Mouse (Mus musculus): ENCODE results near the gene Gm9945. TPM values are rescaled to one million over a fixed set of nuclear protein-coding genes. Genes with fewer than 3 reads are reported as not detected.
A peak's percentile ranks its signal among the peaks of the same experiment; 100 is the strongest.

Gene Gm9945
- total and polyA plus RNA-seq, 2 experiments from 2014 or later = not detected

GRCm38 (mm10) chr11:53521120-53521820 is 41.3 kb downstream of the Gm9945 start:
- ATAC-seq (ENCODE audit: insufficient read depth, low read depth) = 0 out of 2 replicates have a peak, but pooled peaks have one; percentile 9

GRCm38 (mm10) chr11:53521821-53522131 is 41.8 kb downstream of the Gm9945 start:
- H3K27ac ChIP-seq (ENCODE audit: low read depth) = peak overlapping the region; percentile 86
- TF ChIP-seq EP300 (IDR thresholded peaks at IDR 0.05; ENCODE audit: low read depth) (no peak), CTCF (IDR thresholded peaks at IDR 0.05; ENCODE audit: low read depth) (no peak)
- peak overlapping the region; percentile 82 for H3K4me3 ChIP-seq (ENCODE audit: low read depth, low read length)
- peaks cover 57% of the 10 kb centered on the region for H3K4me1 ChIP-seq (ENCODE audit: control insufficient read depth, insufficient read depth)
- H3K9me3 ChIP-seq (replicated peaks; ENCODE audit: control insufficient read depth, low read length) = no peaks in the 10 kb centered on the region
- no peak for DNase-seq (ENCODE audit: low spot score)
- ATAC-seq (ENCODE audit: insufficient read depth, low read depth) = no peak
- 45% methylated on average over 7 of the region's 7 CpGs for WGBS
- no peaks in the 10 kb centered on the region for H3K27me3 ChIP-seq (ENCODE audit: control insufficient read depth, insufficient read depth, low read length)
- no peak overlapping the region for H3K9ac ChIP-seq (replicated peaks; ENCODE audit: low read depth, low read length)
- H3K4me2 ChIP-seq (ENCODE audit: low read depth, low read length) = peak overlapping the region; percentile 80
- no peaks in the 10 kb centered on the region for H3K36me3 ChIP-seq (replicated peaks; ENCODE audit: control insufficient read depth, insufficient read depth, low read length)

More at GRCm38 (mm10) chr11:53521120-53521820, 41.3 kb downstream of the Gm9945 start:
- Histone ChIP-seq H3K4me1 (ENCODE audit: control insufficient read depth, insufficient read depth) (peaks cover 53% of the 10 kb centered on the region), H3K4me2 (ENCODE audit: low read depth, low read length) (peak overlapping the region; percentile 80), H3K9me3 (replicated peaks; ENCODE audit: control insufficient read depth, low read length) (no peaks in the 10 kb centered on the region), H3K4me3 (ENCODE audit: low read depth, low read length) (peak overlapping the region; percentile 82), H3K9ac (replicated peaks; ENCODE audit: low read depth, low read length) (peak overlapping the region; percentile 80; the same call in 1 of the 2 replicates), H3K27ac (ENCODE audit: low read depth) (peak overlapping the region; percentile 86), H3K36me3 (replicated peaks; ENCODE audit: control insufficient read depth, insufficient read depth, low read length) (no peaks in the 10 kb centered on the region), H3K27me3 (ENCODE audit: control insufficient read depth, insufficient read depth, low read length) (no peaks in the 10 kb centered on the region)
- TF ChIP-seq EP300 (IDR thresholded peaks at IDR 0.05; ENCODE audit: low read depth) (no peak), CTCF (IDR thresholded peaks at IDR 0.05; ENCODE audit: low read depth) (no peak)
- WGBS = 23% methylated on average over 16 of the region's 16 CpGs
- DNase-seq (ENCODE audit: low spot score) = no peak

GRCm38 (mm10) chr11:53522362-53522761 is 42.4 kb downstream of the Gm9945 start:
- no peak overlapping the region for H3K9ac ChIP-seq (replicated peaks; ENCODE audit: low read depth, low read length)
- no peak overlapping the region for H3K27ac ChIP-seq (ENCODE audit: low read depth)
- no peaks in the 10 kb centered on the region for H3K9me3 ChIP-seq (replicated peaks; ENCODE audit: control insufficient read depth, low read length)
- H3K4me3 ChIP-seq (ENCODE audit: low read depth, low read length) = no peak overlapping the region
- H3K27me3 ChIP-seq (ENCODE audit: control insufficient read depth, insufficient read depth, low read length) = no peaks in the 10 kb centered on the region
- H3K4me2 ChIP-seq (ENCODE audit: low read depth, low read length) = no peak overlapping the region
- H3K4me1 ChIP-seq (ENCODE audit: control insufficient read depth, insufficient read depth) = peaks cover 60% of the 10 kb centered on the region
- TF ChIP-seq EP300 (IDR thresholded peaks at IDR 0.05; ENCODE audit: low read depth) = no peak
- no peak for TF ChIP-seq CTCF (IDR thresholded peaks at IDR 0.05; ENCODE audit: low read depth)
- no peak for DNase-seq (ENCODE audit: low spot score)
- no peaks in the 10 kb centered on the region for H3K36me3 ChIP-seq (replicated peaks; ENCODE audit: control insufficient read depth, insufficient read depth, low read length)
- no peak for ATAC-seq (ENCODE audit: insufficient read depth, low read depth)
- WGBS = 85% methylated on average over 3 of the region's 3 CpGs

DNA sequence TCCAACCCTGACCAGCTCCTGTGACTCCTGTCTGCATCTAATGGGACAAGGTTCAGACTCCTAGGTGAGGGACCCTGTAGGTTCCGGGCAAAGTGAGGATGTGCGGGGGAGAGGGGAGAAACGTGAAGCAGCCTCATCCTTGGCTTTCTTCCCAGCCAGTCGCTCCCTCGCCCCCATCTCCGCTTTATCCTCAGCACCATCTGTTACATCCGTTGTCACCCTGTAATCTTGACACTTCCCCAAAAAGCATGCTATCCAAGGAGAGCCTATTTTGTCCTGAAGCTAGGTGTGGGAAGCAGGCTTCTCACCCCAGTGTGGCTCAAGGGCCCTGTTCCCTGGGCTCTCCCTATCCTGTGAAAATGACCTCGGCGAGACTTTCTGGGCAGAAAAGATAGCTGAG is 43.0 kb downstream of the Gm9945 start:
- no peak for TF ChIP-seq CTCF (IDR thresholded peaks at IDR 0.05; ENCODE audit: low read depth)
- TF ChIP-seq EP300 (IDR thresholded peaks at IDR 0.05; ENCODE audit: low read depth) = no peak

DNA sequence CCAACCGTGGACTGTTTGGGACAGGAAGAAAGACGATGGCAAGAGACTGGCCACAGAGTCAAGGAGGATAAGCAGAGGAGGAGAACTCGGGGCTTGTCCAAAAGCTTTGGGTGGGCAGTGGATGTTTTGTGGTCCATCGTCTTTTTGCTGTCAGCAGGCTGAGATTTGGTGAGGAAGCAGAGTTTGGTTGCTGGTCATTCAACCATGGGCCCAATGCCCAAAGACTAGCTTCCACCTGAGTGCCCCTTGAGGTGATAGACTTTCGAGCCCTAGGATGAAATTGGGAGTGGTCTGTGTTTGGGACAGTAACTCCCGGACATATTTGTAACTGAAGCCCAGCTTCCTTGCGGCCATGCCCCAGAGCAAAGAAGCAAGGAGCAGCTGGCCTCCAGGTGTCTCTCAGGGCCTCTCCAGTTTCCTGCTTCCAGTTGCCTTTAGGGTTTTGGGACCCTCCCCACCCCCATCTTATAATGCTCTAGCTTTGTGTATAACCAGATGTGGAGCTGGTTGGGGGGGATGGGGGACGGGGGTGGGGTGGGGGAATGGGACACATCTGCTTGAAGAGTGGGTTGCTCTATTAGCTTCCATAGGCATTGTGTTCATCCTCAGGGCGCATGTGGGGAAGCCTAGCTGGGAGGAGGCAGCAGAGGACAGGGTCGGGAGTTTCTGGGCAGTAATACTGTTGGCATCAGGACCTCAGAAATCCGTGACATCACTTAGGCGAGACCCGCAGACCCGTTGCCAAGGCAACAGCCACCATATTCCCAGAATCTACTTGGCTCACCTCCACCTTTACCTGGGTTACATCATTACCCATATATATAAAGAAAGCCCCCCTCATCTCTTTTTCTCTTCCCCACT is 43.8 kb downstream of the Gm9945 start:
- no peak for ATAC-seq (ENCODE audit: insufficient read depth, low read depth)
- no peak overlapping the region for H3K27ac ChIP-seq (ENCODE audit: low read depth)
- H3K4me1 ChIP-seq (ENCODE audit: control insufficient read depth, insufficient read depth) = peaks cover 74% of the 10 kb centered on the region
- TF ChIP-seq CTCF (IDR thresholded peaks at IDR 0.05; ENCODE audit: low read depth) = no peak
- TF ChIP-seq EP300 (IDR thresholded peaks at IDR 0.05; ENCODE audit: low read depth) = no peak
- no peak overlapping the region for H3K9ac ChIP-seq (replicated peaks; ENCODE audit: low read depth, low read length)
- no peak overlapping the region for H3K4me2 ChIP-seq (ENCODE audit: low read depth, low read length)
- 88% methylated on average over 14 of the region's 14 CpGs for WGBS
- H3K36me3 ChIP-seq (replicated peaks; ENCODE audit: control insufficient read depth, insufficient read depth, low read length) = no peaks in the 10 kb centered on the region
- no peaks in the 10 kb centered on the region for H3K27me3 ChIP-seq (ENCODE audit: control insufficient read depth, insufficient read depth, low read length)
- H3K4me3 ChIP-seq (ENCODE audit: low read depth, low read length) = no peak overlapping the region
- no peak for DNase-seq (ENCODE audit: low spot score)
- no peaks in the 10 kb centered on the region for H3K9me3 ChIP-seq (replicated peaks; ENCODE audit: control insufficient read depth, low read length)

More for the DNA sequence above, 43.0 kb downstream of the Gm9945 start:
- Histone ChIP-seq H3K4me1 (ENCODE audit: control insufficient read depth, insufficient read depth) (peaks cover 66% of the 10 kb centered on the region), H3K36me3 (replicated peaks; ENCODE audit: control insufficient read depth, insufficient read depth, low read length) (no peaks in the 10 kb centered on the region), H3K9me3 (replicated peaks; ENCODE audit: control insufficient read depth, low read length) (no peaks in the 10 kb centered on the region), H3K4me2 (ENCODE audit: low read depth, low read length) (no peak overlapping the region), H3K9ac (replicated peaks; ENCODE audit: low read depth, low read length) (no peak overlapping the region), H3K27ac (ENCODE audit: low read depth) (no peak overlapping the region), H3K4me3 (ENCODE audit: low read depth, low read length) (no peak overlapping the region), H3K27me3 (ENCODE audit: control insufficient read depth, insufficient read depth, low read length) (no peaks in the 10 kb centered on the region)
- DNase-seq (ENCODE audit: low spot score) = no peak
- ATAC-seq (ENCODE audit: insufficient read depth, low read depth) = no peak
- WGBS = 38% methylated on average over 9 of the region's 9 CpGs

Data from heart, postnatal 0 days (tissue).